Mouse (Mus musculus): ENCODE results near the gene Srd5a2.

GRCm38 (mm10) chr17:74048229-74048816 lies 607 bp upstream of the Srd5a2 start:
- no peak for TF ChIP-seq CTCF (IDR thresholded peaks at IDR 0.05; ENCODE audit: extremely low read depth, insufficient read depth, insufficient read length, insufficient replicate concordance)
- TF ChIP-seq POLR2A (IDR thresholded peaks at IDR 0.05; ENCODE audit: low read depth, low read length): no peak

Measured in spleen, adult 2 months (tissue).